Comparison of ENCODE assay signal across 16 mouse cellular contexts in genomic region chr4:147900452-147900851, GRCm38 (mm10). TPM values are rescaled to one million over a fixed set of nuclear protein-coding genes. Genes with fewer than 3 reads are reported as not detected.
DNase-seq lines count a peak whose midpoint lies in the region; ATAC-seq and TF ChIP-seq lines count a peak whose summit lies in the region.
"Had no signal": no experiment of that assay in that cellular context is flagged by ENCODE, and none has a peak within 500 bp of the region (broad histone marks: within the 10 kb centered on the region; RNA-seq: fewer than 3 reads in every experiment).

No protein-coding gene starts in this region.

- DNase-seq in heart, adult 8-10 months (ENCODE audit: low spot score), result peak; percentile 68
- no peak for DNase-seq in heart, postnatal 14 days
- DNase-seq in adrenal gland, adult 2 months, result no peak
- DNase-seq in hindbrain, embryonic 10.5 days (ENCODE audit: low spot score), result no peak
- DNase-seq: adrenal gland, postnatal 25 days; cerebellum, adult 2 months; lung, postnatal 10 days; thymus, postnatal 4 days had no signal

- H3K9me3 ChIP-seq in heart, embryonic 11.5 days (replicated peaks; ENCODE audit: control insufficient read depth, low read length), result no peaks in the 10 kb centered on the region
- H3K9me3 ChIP-seq in heart, embryonic 15.5 days (replicated peaks), result no peaks in the 10 kb centered on the region
- H3K9me3 ChIP-seq in hindbrain, embryonic 10.5 days, result no peaks in the 10 kb centered on the region
- H3K9me3 ChIP-seq: embryonic facial prominence, embryonic 12.5 days; limb, embryonic 12.5 days; neural tube, embryonic 12.5 days had no signal

- peaks cover 36% of the 10 kb centered on the region for H3K4me1 ChIP-seq in heart, embryonic 11.5 days (ENCODE audit: control insufficient read depth, insufficient read depth, low read length)
- H3K4me1 ChIP-seq in heart, embryonic 15.5 days (replicated peaks), result peaks cover 79% of the 10 kb centered on the region
- H3K4me1 ChIP-seq in small intestine, adult 2 months (ENCODE audit: control insufficient read depth, insufficient read depth, insufficient read length, low read length), result peaks cover 18% of the 10 kb centered on the region
- H3K4me1 ChIP-seq in hindbrain, embryonic 10.5 days (replicated peaks), result peaks cover 13% of the 10 kb centered on the region

- 60% methylated on average over 7 of the region's 7 CpGs for WGBS in heart, embryonic 11.5 days (ENCODE audit: insufficient replicate concordance)
- WGBS in heart, embryonic 15.5 days, result 49% methylated on average over 7 of the region's 7 CpGs
- WGBS in small intestine, adult 2 months, result 52% methylated on average over 7 of the region's 7 CpGs
- WGBS in hindbrain, embryonic 10.5 days, result 87% methylated on average over 7 of the region's 7 CpGs

- TF ChIP-seq POLR2A in small intestine, adult 2 months (IDR thresholded peaks at IDR 0.05; ENCODE audit: low read depth, low read length), result no peak; the same call in 1 of the 2 replicates

- TF ChIP-seq CTCF in small intestine, adult 2 months (IDR thresholded peaks at IDR 0.05; ENCODE audit: extremely low read depth, insufficient read length, insufficient replicate concordance, low read depth, low read length), result no peak

- intact Hi-C loops in heart, postnatal 14 days (cut with DNase I), result no loop called here

- H3K9ac ChIP-seq in heart, embryonic 11.5 days (ENCODE audit: low read depth, low read length), result no peak overlapping the region
- no peak overlapping the region; the same call in 1 of the 2 replicates for H3K9ac ChIP-seq in heart, embryonic 15.5 days
- H3K9ac ChIP-seq: embryonic facial prominence, embryonic 12.5 days; limb, embryonic 12.5 days; neural tube, embryonic 12.5 days had no signal

- peak overlapping the region; percentile 25 for H3K27ac ChIP-seq in heart, embryonic 11.5 days (ENCODE audit: low read depth, low read length)
- H3K27ac ChIP-seq in heart, embryonic 15.5 days, result peak overlapping the region; percentile 96
- peak overlapping the region; percentile 78 for H3K27ac ChIP-seq in small intestine, adult 2 months (ENCODE audit: insufficient read depth, low read depth, low read length)
- H3K27ac ChIP-seq in hindbrain, embryonic 10.5 days, result no peak overlapping the region
- H3K27ac ChIP-seq: embryonic facial prominence, embryonic 12.5 days; kidney, postnatal 0 days; limb, embryonic 12.5 days; neural tube, embryonic 12.5 days had no signal

- ATAC-seq in heart, embryonic 11.5 days (replicated peaks; ENCODE audit: insufficient number of reproducible peaks, low FRiP score, low TSS enrichment), result no peak
- no peak for ATAC-seq in heart, embryonic 15.5 days (replicated peaks; ENCODE audit: insufficient number of reproducible peaks, insufficient read depth, low FRiP score, low read depth)
- ATAC-seq: forebrain, embryonic 16.5 days had no signal

- H3K4me3 ChIP-seq in heart, embryonic 11.5 days (ENCODE audit: low read depth, low read length), result no peak overlapping the region
- H3K4me3 ChIP-seq in heart, embryonic 15.5 days, result no peak overlapping the region
- H3K4me3 ChIP-seq in small intestine, adult 2 months (ENCODE audit: low read depth, low read length), result 0 out of 2 replicates have a peak overlapping the region, but pooled peaks have one; percentile 18
- no peak overlapping the region for H3K4me3 ChIP-seq in hindbrain, embryonic 10.5 days
- H3K4me3 ChIP-seq: embryonic facial prominence, embryonic 12.5 days; limb, embryonic 12.5 days; neural tube, embryonic 12.5 days had no signal

- no peak overlapping the region for H3K4me2 ChIP-seq in heart, embryonic 11.5 days
- peak overlapping the region; percentile 17 for H3K4me2 ChIP-seq in heart, embryonic 15.5 days
- H3K4me2 ChIP-seq: embryonic facial prominence, embryonic 12.5 days; limb, embryonic 12.5 days; neural tube, embryonic 12.5 days had no signal

- no peaks in the 10 kb centered on the region for H3K27me3 ChIP-seq in heart, embryonic 11.5 days (ENCODE audit: control insufficient read depth, insufficient read depth, low read length)
- no peaks in the 10 kb centered on the region for H3K27me3 ChIP-seq in heart, embryonic 15.5 days
- no peaks in the 10 kb centered on the region for H3K27me3 ChIP-seq in small intestine, adult 2 months (ENCODE audit: control insufficient read depth, insufficient read depth, low read length)
- no peaks in the 10 kb centered on the region for H3K27me3 ChIP-seq in hindbrain, embryonic 10.5 days (ENCODE audit: insufficient read depth, poor library complexity, severe bottlenecking)
- H3K27me3 ChIP-seq: embryonic facial prominence, embryonic 12.5 days; limb, embryonic 12.5 days; neural tube, embryonic 12.5 days had no signal

- peaks cover 27% of the 10 kb centered on the region for H3K36me3 ChIP-seq in heart, embryonic 11.5 days (ENCODE audit: control insufficient read depth, insufficient read depth, low read length)
- peaks cover 50% of the 10 kb centered on the region for H3K36me3 ChIP-seq in heart, embryonic 15.5 days
- H3K36me3 ChIP-seq in small intestine, adult 2 months (ENCODE audit: control insufficient read depth, insufficient read depth, low read length), result peaks cover 44% of the 10 kb centered on the region
- H3K36me3 ChIP-seq in hindbrain, embryonic 10.5 days, result peaks cover 75% of the 10 kb centered on the region

RNA-seq across cellular contexts. Expression of gene Mfn2, which starts 4.1 kb away (rescaled TPM):
- 100 to 1,000 TPM; 664 to 803 (median 747) TPM for total RNA-seq in heart, adult 8-10 months (2022)
- total RNA-seq in heart, postnatal 14 days (2021), result 100 to 1,000 TPM; 621 to 624 TPM
- 61.8 and 95.4 TPM in 2 replicates for polyA plus RNA-seq in heart, embryonic 11.5 days (2014; fragmentation: Nextera tagmentation; extraction: Ambion mirVana)
- polyA plus RNA-seq in heart, embryonic 15.5 days (2015; fragmentation: Nextera tagmentation; extraction: Ambion mirVana), result 141 and 144 TPM in 2 replicates
- polyA plus RNA-seq in small intestine, adult 2 months (2012; rRNA removed), result 38.0 and 72.8 TPM in 2 replicates
- 100 to 1,000 TPM; 164 to 221 TPM for total RNA-seq in adrenal gland, adult 2 months (2021)
- polyA plus RNA-seq in adrenal gland, adult 2 months (2012; rRNA removed), result 77.6 and 98.7 TPM in 2 replicates
- 43.4 and 52.4 TPM in 2 replicates for polyA plus RNA-seq in hindbrain, embryonic 10.5 days (2016; fragmentation: Nextera tagmentation; extraction: Ambion mirVana)

RNA-seq across cellular contexts. Expression of gene Fv1, which starts 31.7 kb away (rescaled TPM):
- 10 to 100 TPM; 17.8 to 23.1 (median 20.2) TPM for total RNA-seq in heart, adult 8-10 months (2022)
- total RNA-seq in heart, postnatal 14 days (2021), result 10 to 100 TPM; 15.5 to 19.7 TPM
- polyA plus RNA-seq in heart, embryonic 11.5 days (2014; fragmentation: Nextera tagmentation; extraction: Ambion mirVana), result 7.2 and 10.8 TPM in 2 replicates
- 10.0 and 10.2 TPM in 2 replicates for polyA plus RNA-seq in heart, embryonic 15.5 days (2015; fragmentation: Nextera tagmentation; extraction: Ambion mirVana)
- 0.41 and 0.58 TPM in 2 replicates for polyA plus RNA-seq in small intestine, adult 2 months (2012; rRNA removed)
- 10 to 100 TPM in 1 of 2 experiments, 1 to 10 TPM in 1; 7.8 to 11.7 TPM for total RNA-seq in adrenal gland, adult 2 months (2021)
- 0.50 and 0.75 TPM in 2 replicates for polyA plus RNA-seq in adrenal gland, adult 2 months (2012; rRNA removed)
- polyA plus RNA-seq in hindbrain, embryonic 10.5 days (2016; fragmentation: Nextera tagmentation; extraction: Ambion mirVana), result 13.5 and 15.8 TPM in 2 replicates

RNA-seq across cellular contexts. Expression of gene Miip, which starts 31.8 kb away (rescaled TPM):
- 1 to 10 TPM; 6.0 to 9.4 (median 7.2) TPM for total RNA-seq in heart, adult 8-10 months (2022)
- total RNA-seq in heart, postnatal 14 days (2021), result 1 to 10 TPM; 9.1 TPM
- 23.9 and 24.9 TPM in 2 replicates for polyA plus RNA-seq in heart, embryonic 11.5 days (2014; fragmentation: Nextera tagmentation; extraction: Ambion mirVana)
- 24.1 and 33.0 TPM in 2 replicates for polyA plus RNA-seq in heart, embryonic 15.5 days (2015; fragmentation: Nextera tagmentation; extraction: Ambion mirVana)
- 19.6 and 48.3 TPM in 2 replicates for polyA plus RNA-seq in small intestine, adult 2 months (2012; rRNA removed)
- 10 to 100 TPM; 13.9 to 16.5 TPM for total RNA-seq in adrenal gland, adult 2 months (2021)
- polyA plus RNA-seq in adrenal gland, adult 2 months (2012; rRNA removed), result 104 and 123 TPM in 2 replicates
- 67.6 and 69.3 TPM in 2 replicates for polyA plus RNA-seq in hindbrain, embryonic 10.5 days (2016; fragmentation: Nextera tagmentation; extraction: Ambion mirVana)

RNA-seq across cellular contexts. Expression of gene Plod1, which starts 36.1 kb away (rescaled TPM):
- 10 to 100 TPM; 52.7 to 66.9 (median 61.3) TPM for total RNA-seq in heart, adult 8-10 months (2022)
- total RNA-seq in heart, postnatal 14 days (2021), result 10 to 100 TPM; 90.1 to 95.0 TPM
- 40.1 and 50.2 TPM in 2 replicates for polyA plus RNA-seq in heart, embryonic 11.5 days (2014; fragmentation: Nextera tagmentation; extraction: Ambion mirVana)
- polyA plus RNA-seq in heart, embryonic 15.5 days (2015; fragmentation: Nextera tagmentation; extraction: Ambion mirVana), result 52.1 and 60.0 TPM in 2 replicates
- polyA plus RNA-seq in small intestine, adult 2 months (2012; rRNA removed), result 8.8 and 18.8 TPM in 2 replicates
- total RNA-seq in adrenal gland, adult 2 months (2021), result 10 to 100 TPM; 36.4 to 44.0 TPM
- 36.1 and 46.5 TPM in 2 replicates for polyA plus RNA-seq in adrenal gland, adult 2 months (2012; rRNA removed)
- polyA plus RNA-seq in hindbrain, embryonic 10.5 days (2016; fragmentation: Nextera tagmentation; extraction: Ambion mirVana), result 30.5 and 31.2 TPM in 2 replicates

RNA-seq across cellular contexts. Expression of gene 2510039O18Rik, which starts 40.2 kb away (rescaled TPM):
- 10 to 100 TPM; 35.8 to 43.1 (median 39.7) TPM for total RNA-seq in heart, adult 8-10 months (2022)
- 10 to 100 TPM; 39.6 to 43.9 TPM for total RNA-seq in heart, postnatal 14 days (2021)
- polyA plus RNA-seq in heart, embryonic 11.5 days (2014; fragmentation: Nextera tagmentation; extraction: Ambion mirVana), result 16.4 and 16.5 TPM in 2 replicates
- 12.1 and 17.6 TPM in 2 replicates for polyA plus RNA-seq in heart, embryonic 15.5 days (2015; fragmentation: Nextera tagmentation; extraction: Ambion mirVana)
- 97.5 and 209 TPM in 2 replicates for polyA plus RNA-seq in small intestine, adult 2 months (2012; rRNA removed)
- total RNA-seq in adrenal gland, adult 2 months (2021), result 10 to 100 TPM; 44.4 TPM
- 119 and 120 TPM in 2 replicates for polyA plus RNA-seq in adrenal gland, adult 2 months (2012; rRNA removed)
- 11.9 and 14.9 TPM in 2 replicates for polyA plus RNA-seq in hindbrain, embryonic 10.5 days (2016; fragmentation: Nextera tagmentation; extraction: Ambion mirVana)
